In genomic region chr6:4483937-4484601, GRCm38 (mm10) we compare ENCODE assay signal across 9 mouse cellular contexts. TPM values are rescaled to one million over a fixed set of nuclear protein-coding genes. Genes with fewer than 3 reads are reported as not detected.
DNase-seq lines count a peak whose midpoint lies in the region; ATAC-seq and TF ChIP-seq lines count a peak whose summit lies in the region.
"Had no signal": no experiment of that assay in that cellular context is flagged by ENCODE, and none has a peak within 500 bp of the region (broad histone marks: within the 10 kb centered on the region; RNA-seq: fewer than 3 reads in every experiment).

No protein-coding gene starts in this region.

- peaks cover 13% of the 10 kb centered on the region; the same call in 1 of the 2 replicates for H3K4me1 ChIP-seq in forebrain, embryonic 12.5 days
- peaks cover 23% of the 10 kb centered on the region for H3K4me1 ChIP-seq in forebrain, embryonic 13.5 days
- no peaks in the 10 kb centered on the region; the same call in 1 of the 2 replicates for H3K4me1 ChIP-seq in heart, adult 2 months (ENCODE audit: control insufficient read depth, insufficient read depth, low read length)
- peaks cover 44% of the 10 kb centered on the region for H3K4me1 ChIP-seq in limb, embryonic 13.5 days

- peak; percentile 28 to 44 for DNase-seq in heart, adult 2 months
- DNase-seq in spleen, postnatal 10 days (ENCODE audit: low spot score in 2 of 2), result no peak
- DNase-seq in cerebellum, adult 9-11 months, result no peak
- DNase-seq: cerebellum, adult 18-20 months had no signal

- 0 out of 2 replicates have a peak overlapping the region, but pooled peaks have one; percentile 0 for H3K27ac ChIP-seq in forebrain, embryonic 12.5 days
- H3K27ac ChIP-seq in forebrain, embryonic 13.5 days, result no peak overlapping the region
- peak overlapping the region; percentile 67 for H3K27ac ChIP-seq in heart, adult 2 months
- H3K27ac ChIP-seq in limb, embryonic 13.5 days, result peak overlapping the region; percentile 90

- H3K4me3 ChIP-seq in forebrain, embryonic 12.5 days (replicated peaks), result no peak overlapping the region
- H3K4me3 ChIP-seq in forebrain, embryonic 13.5 days, result no peak overlapping the region
- no peak overlapping the region for H3K4me3 ChIP-seq in heart, adult 2 months
- H3K4me3 ChIP-seq in limb, embryonic 13.5 days, result peak overlapping the region; percentile 10; the same call in 1 of the 2 replicates

- H3K79me2 ChIP-seq in heart, adult 2 months (replicated peaks; ENCODE audit: control insufficient read depth, insufficient read depth, low read length), result no peaks in the 10 kb centered on the region

- intact Hi-C loops in heart, adult 2 months (cut with DNase I), result no loop called here

- H3K9me3 ChIP-seq in forebrain, embryonic 12.5 days, result no peaks in the 10 kb centered on the region
- no peaks in the 10 kb centered on the region for H3K9me3 ChIP-seq in forebrain, embryonic 13.5 days (replicated peaks)
- H3K9me3 ChIP-seq in limb, embryonic 13.5 days, result no peaks in the 10 kb centered on the region

- TF ChIP-seq CTCF in heart, adult 2 months (IDR thresholded peaks at IDR 0.05), result no peak

- ATAC-seq in forebrain, embryonic 12.5 days (ENCODE audit: low FRiP score), result no peak
- ATAC-seq in forebrain, embryonic 13.5 days, result no peak
- peak; percentile 74 for ATAC-seq in common myeloid progenitor, adult 5-6 weeks (replicated peaks; ENCODE audit: low read depth, poor library complexity, severe bottlenecking)
- peak; percentile 86 for ATAC-seq in limb, embryonic 13.5 days (ENCODE audit: low FRiP score, low read depth)
- no peak for ATAC-seq in frontal cortex, adult (ENCODE audit: low TSS enrichment)

- H3K36me3 ChIP-seq in forebrain, embryonic 12.5 days (replicated peaks), result no peaks in the 10 kb centered on the region
- H3K36me3 ChIP-seq in forebrain, embryonic 13.5 days (ENCODE audit: poor library complexity, severe bottlenecking), result no peaks in the 10 kb centered on the region
- H3K36me3 ChIP-seq in heart, adult 2 months (ENCODE audit: control insufficient read depth, insufficient read depth, low read length), result no peaks in the 10 kb centered on the region
- no peaks in the 10 kb centered on the region for H3K36me3 ChIP-seq in limb, embryonic 13.5 days

- TF ChIP-seq EP300 in heart, adult 2 months (IDR thresholded peaks at IDR 0.05; ENCODE audit: insufficient read depth, low read depth, low read length), result no peak

- no peak overlapping the region for H3K9ac ChIP-seq in forebrain, embryonic 12.5 days
- H3K9ac ChIP-seq in forebrain, embryonic 13.5 days, result no peak overlapping the region
- no peak overlapping the region for H3K9ac ChIP-seq in heart, adult 2 months (ENCODE audit: low read depth, low read length)
- no peak overlapping the region for H3K9ac ChIP-seq in limb, embryonic 13.5 days

- no peak for TF ChIP-seq POLR2A in heart, adult 2 months (IDR thresholded peaks at IDR 0.05; ENCODE audit: insufficient read depth, low read depth, low read length)

- no peaks in the 10 kb centered on the region for H3K27me3 ChIP-seq in forebrain, embryonic 12.5 days
- H3K27me3 ChIP-seq in forebrain, embryonic 13.5 days, result no peaks in the 10 kb centered on the region
- no peaks in the 10 kb centered on the region for H3K27me3 ChIP-seq in heart, adult 2 months (ENCODE audit: control insufficient read depth, insufficient read depth, low read length)
- H3K27me3 ChIP-seq in limb, embryonic 13.5 days, result no peaks in the 10 kb centered on the region

- no peak overlapping the region for H3K4me2 ChIP-seq in forebrain, embryonic 12.5 days
- no peak overlapping the region for H3K4me2 ChIP-seq in forebrain, embryonic 13.5 days
- peak overlapping the region; percentile 51 for H3K4me2 ChIP-seq in limb, embryonic 13.5 days (replicated peaks)

- WGBS in forebrain, embryonic 12.5 days, result 55% methylated on average over 7 of the region's 7 CpGs
- WGBS in forebrain, embryonic 13.5 days, result 56% methylated on average over 7 of the region's 7 CpGs
- WGBS in heart, adult 2 months, result 20% methylated on average over 7 of the region's 7 CpGs
- WGBS in limb, embryonic 13.5 days, result 7% methylated on average over 7 of the region's 7 CpGs

RNA-seq across cellular contexts. Expression of gene Col1a2, which starts 20.5 kb away (rescaled TPM):
- 146 and 193 TPM in 2 replicates for polyA plus RNA-seq in forebrain, embryonic 12.5 days (2016; fragmentation: Nextera tagmentation; extraction: Ambion mirVana)
- 29.8 and 31.4 TPM in 2 replicates for polyA plus RNA-seq in forebrain, embryonic 13.5 days (2015; fragmentation: Nextera tagmentation; extraction: Ambion mirVana)
- total RNA-seq in common myeloid progenitor, adult 5-6 weeks (2017), result 0.05 TPM in 2 replicates
- total RNA-seq in heart, adult 2 months (2021), result 10 to 100 TPM; 60.1 to 88.9 TPM
- 89.3 and 99.8 TPM in 2 replicates for polyA plus RNA-seq in heart, adult 2 months (2012; rRNA removed)
- 809 and 883 TPM in 2 replicates for polyA plus RNA-seq in limb, embryonic 13.5 days (2015; fragmentation: Nextera tagmentation; extraction: Ambion mirVana)

Comparison
In these comparisons a context has a peak if more than half of its experiments do, and no peak if none do; other contexts are left out.
1. ATAC-seq: peak in common myeloid progenitor, adult 5-6 weeks (single experiment) and limb, embryonic 13.5 days (single experiment); none in forebrain, embryonic 12.5 days (single experiment), forebrain, embryonic 13.5 days (single experiment) and frontal cortex, adult (single experiment).
2. DNase-seq: peak in heart, adult 2 months (2 of 2); none in spleen, postnatal 10 days (0 of 2) and cerebellum, adult 9-11 months (single experiment).